Mouse (Mus musculus) hindbrain, embryonic 16.5 days (tissue): ENCODE data around the gene Cd164l2. TPM values are rescaled to one million over a fixed set of nuclear protein-coding genes. Genes with fewer than 3 reads are reported as not detected.

Experiments used
- ATAC-seq: fragments of 200-750 bp; cut with Nextera tagmentation; 2 replicates; pipeline ENCODE4 v1.8.0; 2017; ENCODE audit warnings: moderate TSS enrichment, moderate library complexity
- H3K27ac ChIP-seq: fragments of 300-500 bp; sonication (generic); 2 replicates; pipeline ENCODE4 v1.5.1; 2014; ENCODE audit warnings: low read depth, mild to moderate bottlenecking, control low read depth, low read length, moderate library complexity
- H3K27me3 ChIP-seq: fragments of 300-500 bp; sonication (generic); replicated peaks from 2 replicates; pipeline ENCODE4 v1.6.1; 2014; ENCODE audit warnings: low read length; ENCODE audit not compliant: control insufficient read depth, insufficient read depth
- H3K36me3 ChIP-seq: fragments of 300-500 bp; sonication (generic); 2 replicates; pipeline ENCODE4 v1.6.1; 2014; ENCODE audit warnings: mild to moderate bottlenecking, low read length, moderate library complexity, mixed read lengths; ENCODE audit not compliant: control insufficient read depth, insufficient read depth
- H3K4me1 ChIP-seq: fragments of 300-500 bp; sonication (generic); 2 replicates; pipeline ENCODE4 v1.6.1; 2014; ENCODE audit warnings: low read depth, low read length; ENCODE audit not compliant: control insufficient read depth, insufficient read depth
- H3K4me2 ChIP-seq: fragments of 300-500 bp; sonication (generic); 2 replicates; pipeline ENCODE4 v1.6.1; 2014; ENCODE audit warnings: mild to moderate bottlenecking, low read length, control low read depth, moderate library complexity
- H3K4me3 ChIP-seq: fragments of 300-500 bp; sonication (generic); 2 replicates; pipeline ENCODE4 v1.5.1; 2014; ENCODE audit warnings: mild to moderate bottlenecking, low read length, control low read depth, moderate library complexity
- H3K9ac ChIP-seq: fragments of 300-500 bp; sonication (generic); 2 replicates; pipeline ENCODE4 v1.6.1; 2014; ENCODE audit warnings: low read depth, mild to moderate bottlenecking, control low read depth, low read length, moderate library complexity
- H3K9me3 ChIP-seq: fragments of 300-500 bp; sonication (generic); 2 replicates; pipeline ENCODE4 v1.6.1; 2014; ENCODE audit warnings: mild to moderate bottlenecking, low read length, moderate library complexity; ENCODE audit not compliant: control insufficient read depth
- WGBS: fragments of 180-500 bp; shearing (Covaris S2); extraction: QIAGEN DNeasy Blood & Tissue Kit; methylation state at CpG from one replicate; pipeline ENCODE4 v1.1.7; 2014; 5-methylcytosine and 5-hydroxymethylcytosine counted together
- polyA plus RNA-seq: library from polyadenylated mRNA; unstranded; fragments of >200 nt; fragmentation: Nextera tagmentation; extraction: Ambion mirVana; gene quantifications from 2 replicates; pipeline ENCODE4 v1.2.1, GENCODE M21; 2015

Gene Cd164l2
- polyA plus RNA-seq, 1 experiment from 2014 or later: 8.3 TPM

GRCm38 (mm10) chr4:133255392-133255791 is 43.5 kb downstream of the Cd164l2 start:
- no peak overlapping the region for H3K4me2 ChIP-seq
- no peak overlapping the region for H3K9ac ChIP-seq
- H3K27ac ChIP-seq: no peak overlapping the region
- H3K36me3 ChIP-seq: no peaks in the 10 kb centered on the region
- ATAC-seq: no peak
- peaks cover 34% of the 10 kb centered on the region for H3K27me3 ChIP-seq
- peaks cover 9% of the 10 kb centered on the region for H3K4me1 ChIP-seq
- 68% methylated on average over 6 of the region's 6 CpGs for WGBS
- H3K9me3 ChIP-seq: no peaks in the 10 kb centered on the region
- H3K4me3 ChIP-seq: no peak overlapping the region

- ATAC-seq: no peak; the same call in 1 of the 2 replicates
- Histone ChIP-seq H3K4me2 (peak overlapping the region; percentile 30; the same call in 1 of the 2 replicates), H3K9me3 (no peaks in the 10 kb centered on the region), H3K9ac (no peak overlapping the region), H3K27me3 (peaks cover 22% of the 10 kb centered on the region), H3K27ac (no peak overlapping the region), H3K36me3 (no peaks in the 10 kb centered on the region), H3K4me1 (no peaks in the 10 kb centered on the region), H3K4me3 (no peak overlapping the region)
- 26% methylated on average over 22 of the region's 24 CpGs for WGBS
These were observed 44.9 kb downstream of the Cd164l2 start for GRCm38 (mm10) chr4:133256820-133257219.

GRCm38 (mm10) chr4:133257230-133257629 is 45.3 kb downstream of the Cd164l2 start:
- no peaks in the 10 kb centered on the region for H3K36me3 ChIP-seq
- H3K27me3 ChIP-seq: peaks cover 18% of the 10 kb centered on the region
- no peak overlapping the region for H3K4me3 ChIP-seq
- no peak overlapping the region for H3K9ac ChIP-seq
- no peak overlapping the region for H3K27ac ChIP-seq
- H3K4me2 ChIP-seq: 0 out of 2 replicates have a peak overlapping the region, but pooled peaks have one; percentile 30
- no peak; the same call in 1 of the 2 replicates for ATAC-seq
- H3K9me3 ChIP-seq: no peaks in the 10 kb centered on the region
- no peaks in the 10 kb centered on the region for H3K4me1 ChIP-seq
- 47% methylated on average over 11 of the region's 12 CpGs for WGBS

GRCm38 (mm10) chr4:133257798-133258408 is 46.0 kb downstream of the Cd164l2 start:
- Histone ChIP-seq H3K36me3 (no peaks in the 10 kb centered on the region), H3K27me3 (peaks cover 11% of the 10 kb centered on the region; the same call in 1 of the 2 replicates)

GRCm38 (mm10) chr4:133261641-133262374 is 49.9 kb downstream of the Cd164l2 start:
- no peak for ATAC-seq
- Histone ChIP-seq H3K4me1 (no peaks in the 10 kb centered on the region), H3K9ac (no peak overlapping the region), H3K27me3 (peaks cover 7% of the 10 kb centered on the region; the same call in 1 of the 2 replicates), H3K27ac (no peak overlapping the region), H3K36me3 (peaks cover 26% of the 10 kb centered on the region), H3K9me3 (no peaks in the 10 kb centered on the region), H3K4me3 (no peak overlapping the region), H3K4me2 (no peak overlapping the region)
- WGBS: 51% methylated on average over 10 of the region's 10 CpGs

More at GRCm38 (mm10) chr4:133257798-133258408, 46.0 kb downstream of the Cd164l2 start:
- Histone ChIP-seq H3K4me3 (no peak overlapping the region), H3K27ac (no peak overlapping the region), H3K9ac (no peak overlapping the region), H3K4me1 (no peaks in the 10 kb centered on the region), H3K9me3 (no peaks in the 10 kb centered on the region), H3K4me2 (no peak overlapping the region)
- WGBS: 77% methylated on average over 12 of the region's 12 CpGs
- no peak for ATAC-seq

- Histone ChIP-seq H3K36me3 (peaks cover 30% of the 10 kb centered on the region), H3K27ac (no peak overlapping the region), H3K4me3 (no peak overlapping the region), H3K4me1 (no peaks in the 10 kb centered on the region), H3K27me3 (peaks cover 1% of the 10 kb centered on the region; the same call in 1 of the 2 replicates), H3K9ac (no peak overlapping the region), H3K4me2 (no peak overlapping the region), H3K9me3 (no peaks in the 10 kb centered on the region)
- WGBS: 77% methylated on average over 7 of the region's 7 CpGs
- ATAC-seq: no peak
These were observed 50.4 kb downstream of the Cd164l2 start for GRCm38 (mm10) chr4:133262375-133262765.

GRCm38 (mm10) chr4:133262882-133263281 is 51.0 kb downstream of the Cd164l2 start, which contains the start of gene Sytl1:
TSS of gene Sytl1 (minus strand) at chr4:133263113.
- no peaks in the 10 kb centered on the region for H3K9me3 ChIP-seq
- ATAC-seq: no peak
- H3K27me3 ChIP-seq: no peaks in the 10 kb centered on the region
- 53% methylated on average over 7 of the region's 7 CpGs for WGBS
- no peak within 1 kb of the TSS for H3K9ac ChIP-seq
- H3K36me3 ChIP-seq: peaks cover 35% of the 10 kb centered on the region
- no peak within 1 kb of the TSS for H3K27ac ChIP-seq
- H3K4me1 ChIP-seq: no peaks in the 10 kb centered on the region
- no peak within 1 kb of the TSS for H3K4me2 ChIP-seq
- H3K4me3 ChIP-seq: no peak within 1 kb of the TSS

- WGBS: 92% methylated on average over 5 of the region's 5 CpGs
- H3K27ac ChIP-seq: no peak overlapping the region
- no peaks in the 10 kb centered on the region for H3K9me3 ChIP-seq
- H3K9ac ChIP-seq: no peak overlapping the region
- peaks cover 42% of the 10 kb centered on the region for H3K36me3 ChIP-seq
- H3K4me3 ChIP-seq: no peak overlapping the region
- H3K27me3 ChIP-seq: no peaks in the 10 kb centered on the region
- no peak overlapping the region for H3K4me2 ChIP-seq
- no peaks in the 10 kb centered on the region for H3K4me1 ChIP-seq
- ATAC-seq: no peak
These were observed 51.8 kb downstream of the Cd164l2 start for GRCm38 (mm10) chr4:133263756-133264155.

- Histone ChIP-seq H3K4me3 (no peak overlapping the region), H3K9ac (no peak overlapping the region), H3K4me1 (no peaks in the 10 kb centered on the region), H3K9me3 (no peaks in the 10 kb centered on the region), H3K27ac (no peak overlapping the region), H3K4me2 (no peak overlapping the region), H3K27me3 (no peaks in the 10 kb centered on the region), H3K36me3 (peaks cover 50% of the 10 kb centered on the region)
- ATAC-seq: no peak
- 100% methylated on average over 2 of the region's 2 CpGs for WGBS
These were observed 52.6 kb downstream of the Cd164l2 start for GRCm38 (mm10) chr4:133264559-133264958.
